Mouse (Mus musculus): ENCODE measurements at regions not wholly inside any gene's neighbourhood (a gene's known extent, or its start where the extent isn't known, plus 50 kb on each side); places are given as distances from the start of the nearest gene placed in this dataset.

DNA sequence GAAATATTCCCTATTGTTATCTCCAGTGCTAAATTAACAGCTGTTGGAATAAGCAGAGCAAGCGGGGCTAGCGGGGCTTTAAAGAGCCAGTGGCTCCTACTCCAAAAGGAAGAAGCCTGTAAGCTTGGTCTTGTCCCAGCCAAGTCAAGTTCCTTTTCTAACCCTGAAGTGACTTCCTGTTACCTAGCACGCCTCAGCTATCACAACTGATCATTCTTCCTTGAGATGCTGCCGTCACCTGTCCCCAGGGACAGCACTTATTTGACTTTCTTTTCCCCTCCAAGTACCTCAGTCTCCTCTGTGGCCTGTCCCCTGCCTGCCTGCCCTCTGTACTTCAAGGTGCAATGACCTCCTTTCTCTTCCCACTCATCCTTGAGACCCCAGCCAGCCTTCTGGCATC, 57.4 kb upstream of the Cpeb4 start:
- Histone ChIP-seq H3K27me3 (replicated peaks) (no peaks in the 10 kb centered on the region), H3K36me3 (replicated peaks; ENCODE audit: low read length) (peaks cover 3% of the 10 kb centered on the region), H3K4me1 (peaks cover 81% of the 10 kb centered on the region), H3K9me3 (peaks cover 6% of the 10 kb centered on the region; the same call in 1 of the 2 replicates), H3K4me3 (replicated peaks) (no peak overlapping the region)
- no peak for TF ChIP-seq GATA1 (IDR thresholded peaks at IDR 0.05; ENCODE audit: borderline replicate concordance, low read length)

DNA sequence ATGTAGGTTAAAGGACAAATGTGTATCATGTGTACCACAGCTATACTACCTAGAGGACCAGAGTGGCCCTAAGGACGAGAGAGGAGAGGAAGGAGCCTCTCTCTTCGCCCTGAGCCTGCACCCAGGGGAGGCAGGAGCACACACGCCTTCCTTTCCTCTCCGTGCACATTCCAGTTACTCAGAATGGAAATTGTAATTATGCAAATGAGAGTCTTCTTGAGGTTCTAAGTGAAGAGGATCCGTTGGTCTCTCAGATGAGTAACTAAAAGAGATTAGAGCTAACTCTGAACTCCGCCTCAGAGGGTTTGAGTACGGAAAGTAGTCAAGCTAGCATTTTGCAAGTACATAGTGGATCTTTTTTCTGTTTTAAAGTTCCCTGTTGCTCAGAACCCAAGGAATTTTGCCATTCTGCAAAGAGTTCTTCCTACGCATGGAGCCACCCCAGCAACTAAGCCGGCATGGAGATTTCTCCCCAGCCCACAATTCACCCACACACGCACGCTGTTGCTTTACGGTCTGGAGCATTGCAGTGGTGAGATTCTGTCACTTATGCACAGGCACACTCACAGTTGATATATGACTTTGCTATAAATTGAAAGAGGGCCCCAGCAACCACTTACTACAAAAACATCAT, 56.0 kb upstream of the Cpeb4 start:
- TF ChIP-seq GATA1 (IDR thresholded peaks at IDR 0.05; ENCODE audit: borderline replicate concordance, low read length) (no peak), FLI1 (IDR thresholded peaks at IDR 0.05; ENCODE audit: low read length) (no peak)
- Histone ChIP-seq H3K36me3 (replicated peaks; ENCODE audit: low read length) (peaks cover 3% of the 10 kb centered on the region), H3K9me3 (peaks cover 6% of the 10 kb centered on the region; the same call in 1 of the 2 replicates), H3K4me1 (peaks cover 81% of the 10 kb centered on the region), H3K4me3 (replicated peaks) (no peak overlapping the region), H3K27me3 (replicated peaks) (no peaks in the 10 kb centered on the region)

DNA sequence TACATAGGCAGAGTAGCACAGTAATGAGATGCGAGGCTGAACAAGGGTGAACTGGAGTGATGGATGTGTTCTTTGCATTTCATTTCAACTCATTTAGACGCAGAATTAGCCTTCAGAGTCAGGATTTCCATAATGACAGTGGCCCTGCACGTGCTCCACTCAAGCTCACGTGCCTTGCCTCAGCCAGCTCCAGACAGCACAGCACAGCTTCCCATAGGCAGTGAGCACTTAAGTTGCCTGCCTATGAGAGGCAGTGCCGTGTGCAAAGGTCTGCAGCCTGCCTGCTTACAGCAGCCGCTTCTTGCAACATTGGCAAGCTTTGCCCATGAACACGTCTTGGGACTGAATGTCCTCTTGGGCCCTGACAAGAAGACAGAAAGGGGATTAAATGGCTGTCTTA, 54.0 kb upstream of the Cpeb4 start:
- Histone ChIP-seq H3K4me3 (replicated peaks) (no peak overlapping the region), H3K36me3 (replicated peaks; ENCODE audit: low read length) (no peaks in the 10 kb centered on the region), H3K4me1 (peaks cover 82% of the 10 kb centered on the region), H3K9me3 (peaks cover 3% of the 10 kb centered on the region; the same call in 1 of the 2 replicates), H3K27me3 (replicated peaks) (no peaks in the 10 kb centered on the region)
- TF ChIP-seq FLI1 (IDR thresholded peaks at IDR 0.05; ENCODE audit: low read length), result no peak

DNA sequence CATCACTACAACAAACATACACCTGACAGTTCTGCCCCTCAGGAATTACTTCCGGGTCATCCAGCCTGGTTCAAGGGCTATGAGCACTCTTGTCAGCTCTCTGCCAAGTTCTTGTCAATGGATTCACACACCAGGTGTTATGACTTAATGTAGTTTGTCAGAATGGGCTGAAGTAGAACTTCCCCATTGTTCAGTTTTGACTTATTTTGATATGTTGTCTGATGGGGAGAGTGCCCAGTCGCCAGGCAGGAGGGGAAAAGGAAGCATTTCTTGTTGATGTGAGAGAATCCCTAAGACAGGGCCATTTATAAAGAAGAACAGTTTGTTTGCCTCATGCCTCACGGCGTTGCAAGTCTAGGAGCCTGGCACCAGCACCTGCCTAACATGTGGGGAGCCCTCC, 52.0 kb upstream of the Cpeb4 start:
- Histone ChIP-seq H3K4me3 (replicated peaks) (no peak overlapping the region), H3K36me3 (replicated peaks; ENCODE audit: low read length) (no peaks in the 10 kb centered on the region), H3K27me3 (replicated peaks) (no peaks in the 10 kb centered on the region), H3K4me1 (peaks cover 87% of the 10 kb centered on the region), H3K9me3 (peaks cover 3% of the 10 kb centered on the region; the same call in 1 of the 2 replicates)
- TF ChIP-seq FLI1 (IDR thresholded peaks at IDR 0.05; ENCODE audit: low read length) (no peak), GATA1 (IDR thresholded peaks at IDR 0.05; ENCODE audit: borderline replicate concordance, low read length) (no peak)

DNA sequence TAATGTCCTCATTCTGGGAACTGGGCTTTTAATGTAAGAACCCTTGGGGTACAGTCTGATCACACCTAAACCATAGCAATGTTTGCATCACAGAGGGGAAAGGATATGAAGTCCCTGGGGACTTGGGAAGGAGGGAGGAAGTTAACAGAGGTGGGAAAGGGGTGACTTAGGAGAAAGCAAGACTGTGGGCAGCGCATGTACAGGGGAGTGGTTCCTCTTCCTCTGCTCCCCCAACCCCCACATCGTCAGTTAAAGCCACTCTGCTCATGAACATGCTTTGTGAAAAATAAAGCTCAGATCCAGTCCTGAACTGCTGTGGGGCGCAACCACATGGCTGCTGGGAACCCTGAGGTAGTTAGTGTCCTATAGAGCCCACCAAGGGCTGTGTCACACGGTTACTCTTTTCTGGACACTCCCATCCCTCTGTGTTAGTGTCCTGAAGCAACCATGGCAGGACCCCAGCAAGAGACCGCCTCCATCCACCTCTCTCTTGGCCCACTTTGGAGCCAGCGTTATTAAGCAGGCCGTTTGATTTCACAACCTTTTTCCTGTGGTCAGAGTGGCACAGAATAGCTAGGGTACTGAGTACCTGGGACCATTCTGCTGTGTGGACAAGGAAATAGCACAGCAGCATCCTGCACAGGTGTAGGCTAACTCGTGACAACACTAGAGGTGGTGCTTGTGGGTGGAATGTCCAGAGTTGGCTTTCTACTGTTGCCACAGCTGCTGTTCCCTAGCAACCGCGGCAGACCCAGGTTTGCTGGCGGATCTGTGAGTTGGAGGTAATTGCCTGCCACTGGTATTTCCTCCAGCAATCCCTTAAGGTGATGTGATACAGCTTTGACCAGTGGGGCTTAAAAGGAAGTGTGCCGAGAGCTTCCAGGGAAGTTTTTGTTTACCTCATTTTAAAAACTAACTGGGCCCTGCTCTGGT, 50.3 kb upstream of the Cpeb4 start:
- peaks cover 3% of the 10 kb centered on the region; the same call in 1 of the 2 replicates for H3K9me3 ChIP-seq

More for the DNA sequence above, 50.3 kb upstream of the Cpeb4 start:
- Histone ChIP-seq H3K36me3 (replicated peaks; ENCODE audit: low read length) (no peaks in the 10 kb centered on the region), H3K4me1 (peaks cover 91% of the 10 kb centered on the region), H3K4me3 (replicated peaks) (peak overlapping the region; percentile 71), H3K27me3 (replicated peaks) (no peaks in the 10 kb centered on the region)
- TF ChIP-seq GATA1 (IDR thresholded peaks at IDR 0.05; ENCODE audit: borderline replicate concordance, low read length) (no peak), FLI1 (IDR thresholded peaks at IDR 0.05; ENCODE audit: low read length) (no peak)
